Mouse (Mus musculus): Measurements from ENCODE around the gene Myo1f. TPM values are rescaled to one million over a fixed set of nuclear protein-coding genes. Genes with fewer than 3 reads are reported as not detected.

The Myo1f gene
- total RNA-seq, 2 experiments from 2014 or later, result 0.62 to 1.00 TPM

DNA sequence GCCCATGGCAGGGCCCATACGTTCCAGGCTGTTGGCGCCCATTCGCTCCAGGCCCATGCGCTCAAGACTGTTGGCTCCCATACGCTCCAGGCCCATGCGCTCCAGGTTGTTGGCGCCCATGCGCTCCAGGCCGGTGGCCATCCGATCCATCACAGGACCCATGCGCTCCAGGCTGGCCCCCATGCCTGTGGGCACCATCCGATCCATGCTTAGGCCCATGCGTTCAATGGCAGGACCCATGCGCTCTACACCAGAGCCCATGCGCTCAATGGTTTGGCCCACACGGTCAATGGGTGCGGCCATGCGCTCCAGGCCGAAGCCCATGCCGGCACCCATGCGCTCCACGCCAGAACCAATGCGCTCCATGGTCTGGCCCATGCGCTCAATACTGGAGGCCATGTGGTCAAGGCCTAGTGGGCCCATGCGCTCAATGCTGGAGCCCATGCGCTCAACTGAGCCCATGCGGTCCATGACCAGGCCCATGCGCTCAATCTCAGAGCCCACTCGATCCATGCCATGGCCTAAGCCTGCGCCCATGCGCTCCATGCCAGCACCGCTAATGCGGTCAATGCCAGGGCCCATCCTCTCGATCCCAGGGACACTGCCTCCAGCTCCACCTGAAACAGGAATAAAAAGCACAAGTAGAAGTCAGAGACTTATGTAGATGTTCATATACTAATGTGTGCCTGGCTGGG, 94.4 kb downstream of the Myo1f start:
- no peak for DNase-seq

Other genes starting within 250 kb of the Myo1f start
- gene Zfp81, start 196.8 kb upstream of the Myo1f start, total RNA-seq (2021), result 1 to 10 TPM; 2.6 to 2.8 TPM
- gene Zfp101, start 161.1 kb upstream of the Myo1f start, total RNA-seq (2021), result 1 to 10 TPM; 3.3 to 4.7 TPM
- not detected for gene Actl9, start 122.8 kb upstream of the Myo1f start, total RNA-seq (2021)
- 10 to 100 TPM; 12.1 to 13.2 TPM for gene Adamts10, start 31.5 kb upstream of the Myo1f start, total RNA-seq (2021)
- gene Zfp414, start 73.4 kb downstream of the Myo1f start, total RNA-seq (2021), result 1 to 10 TPM; 6.0 to 6.6 TPM
- gene Pram1, start 82.3 kb downstream of the Myo1f start, total RNA-seq (2021), result not detected
- 10 to 100 TPM; 62.7 to 70.9 TPM for gene Hnrnpm, start 131.2 kb downstream of the Myo1f start, total RNA-seq (2021)
- gene March2, start 163.0 kb downstream of the Myo1f start, total RNA-seq (2021), result 10 to 100 TPM; 89.8 to 90.4 TPM
- gene Rab11b, start 204.8 kb downstream of the Myo1f start, total RNA-seq (2021), result 100 to 1,000 TPM; 125 to 136 TPM
- gene Angptl4, start 226.1 kb downstream of the Myo1f start, total RNA-seq (2021), result 10 to 100 TPM in 1 of 2 experiments, 1 to 10 TPM in 1; 8.1 to 13.3 TPM